Mouse (Mus musculus): Measurements from ENCODE around the gene Pomc.

DNA sequence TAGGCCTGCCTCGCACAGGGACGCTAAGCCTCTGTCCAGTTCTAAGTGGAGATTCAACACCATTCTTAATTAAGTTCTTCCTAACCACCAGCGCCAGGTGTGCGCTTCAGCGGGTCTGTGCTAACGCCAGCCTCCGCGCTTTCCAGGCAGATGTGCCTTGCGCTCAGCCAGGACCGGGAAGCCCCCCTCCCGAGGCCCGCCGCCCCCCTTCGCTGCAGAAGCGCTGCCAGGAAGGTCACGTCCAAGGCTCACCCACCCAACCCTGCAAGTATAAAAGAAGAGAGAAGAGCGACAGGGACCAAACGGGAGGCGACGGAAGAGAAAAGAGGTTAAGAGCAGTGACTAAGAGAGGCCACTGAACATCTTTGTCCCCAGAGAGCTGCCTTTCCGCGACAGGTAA is at the start of gene Pomc:
- no peak for TF ChIP-seq CTCF (IDR thresholded peaks at IDR 0.05; ENCODE audit: extremely low read depth, insufficient read length, insufficient replicate concordance, low read depth, low read length)
- no peak for TF ChIP-seq POLR2A (IDR thresholded peaks at IDR 0.05; ENCODE audit: low read depth, low read length)

Measured in small intestine, adult 2 months (tissue).